Mouse (Mus musculus): ENCODE data around the gene Ocm. TPM values are rescaled to one million over a fixed set of nuclear protein-coding genes. Genes with fewer than 3 reads are reported as not detected.

Gene Ocm
- total and polyA plus RNA-seq, 3 experiments, result not detected

- TF ChIP-seq HCFC1 (IDR thresholded peaks at IDR 0.05; ENCODE audit: low read depth, low read length) (no peak), TAL1 (IDR thresholded peaks at IDR 0.05; ENCODE audit: low read length) (no peak), ELF1 (IDR thresholded peaks at IDR 0.05; ENCODE audit: low read depth, low read length) (no peak), CHD2 (IDR thresholded peaks at IDR 0.05; ENCODE audit: low read length) (no peak), SIN3A (IDR thresholded peaks at IDR 0.05; ENCODE audit: low read length) (no peak), SMC3 (IDR thresholded peaks at IDR 0.05; ENCODE audit: low read depth, low read length) (no peak), MYC (IDR thresholded peaks at IDR 0.05; ENCODE audit: low read depth, low read length) (no peak), ETS1 (IDR thresholded peaks at IDR 0.05; ENCODE audit: low read depth, low read length) (no peak), NRF1 (IDR thresholded peaks at IDR 0.05; ENCODE audit: insufficient read depth, low read depth, low read length, poor library complexity, severe bottlenecking) (no peak)
- Histone ChIP-seq H3K4me1 (ENCODE audit: control insufficient read depth in 1 of 2, insufficient read depth in 2 of 2, low read length in 2 of 2) (no peaks in the 10 kb centered on the region), H3K27me3 (ENCODE audit: control insufficient read depth in 1 of 2, insufficient read depth in 2 of 2, low read length in 2 of 2) (no peaks in the 10 kb centered on the region; a peak in 1 of 4 replicates), H3K79me2 (ENCODE audit: control insufficient read depth, insufficient read depth, low read length, poor library complexity) (no peaks in the 10 kb centered on the region), H3K9me3 (replicated peaks; ENCODE audit: insufficient read depth, low read length) (no peaks in the 10 kb centered on the region), H3K36me3 (ENCODE audit: control insufficient read depth in 1 of 2, insufficient read depth in 2 of 2, low read length in 2 of 2) (no peaks in the 10 kb centered on the region), H3K4me3 (ENCODE audit: control insufficient read depth in 1 of 2, insufficient read depth in 1 of 2, low read depth in 2 of 2, low read length in 2 of 2) (no peak overlapping the region), H3K9ac (ENCODE audit: control insufficient read depth, low read depth, low read length, poor library complexity, severe bottlenecking) (no peak overlapping the region), H3K27ac (ENCODE audit: control insufficient read depth, low read depth, low read length) (no peak overlapping the region)
- DNase-seq (ENCODE audit: low read depth, low spot score), result no peak
Observed at GRCm38 (mm10) chr5:144054340-144054739, 27.9 kb upstream of the Ocm start.

GRCm38 (mm10) chr5:144053450-144053849 is 27.0 kb upstream of the Ocm start:
- no peaks in the 10 kb centered on the region; a peak in 1 of 4 replicates for H3K27me3 ChIP-seq (ENCODE audit: control insufficient read depth in 1 of 2, insufficient read depth in 2 of 2, low read length in 2 of 2)
- H3K27ac ChIP-seq (ENCODE audit: control insufficient read depth, low read depth, low read length), result no peak overlapping the region
- H3K79me2 ChIP-seq (ENCODE audit: control insufficient read depth, insufficient read depth, low read length, poor library complexity), result no peaks in the 10 kb centered on the region
- TF ChIP-seq EP300 (IDR thresholded peaks at IDR 0.05; ENCODE audit: low read depth in 1 of 2, low read length in 2 of 2) (no peak), ELF1 (IDR thresholded peaks at IDR 0.05; ENCODE audit: low read depth, low read length) (no peak), TBP (IDR thresholded peaks at IDR 0.05; ENCODE audit: low read depth, low read length) (no peak), RAD21 (IDR thresholded peaks at IDR 0.05; ENCODE audit: low read depth, low read length) (no peak), POLR2AphosphoS2 (IDR thresholded peaks at IDR 0.05; ENCODE audit: low read length) (no peak), MEF2A (IDR thresholded peaks at IDR 0.05; ENCODE audit: extremely low read depth, insufficient replicate concordance, low read depth, low read length, poor library complexity, severe bottlenecking) (no peak), MYC (IDR thresholded peaks at IDR 0.05; ENCODE audit: low read depth, low read length) (no peak), GATA1 (IDR thresholded peaks at IDR 0.05; ENCODE audit: low read depth, low read length) (no peak), MAX (IDR thresholded peaks at IDR 0.05; ENCODE audit: low read length) (no peak), USF1 (IDR thresholded peaks at IDR 0.05; ENCODE audit: low read depth, low read length) (no peak), E2F4 (IDR thresholded peaks at IDR 0.05; ENCODE audit: borderline replicate concordance, low read depth, low read length) (no peak), POLR2A (IDR thresholded peaks at IDR 0.05; ENCODE audit: control insufficient read depth in 1 of 2, insufficient read depth in 1 of 2, low read depth in 1 of 2, low read length in 2 of 2, poor library complexity in 1 of 2) (no peak)
- no peaks in the 10 kb centered on the region for H3K4me1 ChIP-seq (ENCODE audit: control insufficient read depth in 1 of 2, insufficient read depth in 2 of 2, low read length in 2 of 2)
- no peak overlapping the region for H3K4me3 ChIP-seq (ENCODE audit: control insufficient read depth in 1 of 2, insufficient read depth in 1 of 2, low read depth in 2 of 2, low read length in 2 of 2)
- no peaks in the 10 kb centered on the region for H3K36me3 ChIP-seq (ENCODE audit: control insufficient read depth in 1 of 2, insufficient read depth in 2 of 2, low read length in 2 of 2)
- DNase-seq (ENCODE audit: low read depth, low spot score), result no peak
- H3K9ac ChIP-seq (ENCODE audit: control insufficient read depth, low read depth, low read length, poor library complexity, severe bottlenecking), result no peak overlapping the region
- no peaks in the 10 kb centered on the region for H3K9me3 ChIP-seq (replicated peaks; ENCODE audit: insufficient read depth, low read length)

All from MEL (cell line).